Mouse (Mus musculus) midbrain, embryonic 13.5 days (tissue): Measurements from ENCODE around the gene Asic2. TPM values are rescaled to one million over a fixed set of nuclear protein-coding genes. Genes with fewer than 3 reads are reported as not detected.
A peak's percentile ranks its signal among the peaks of the same experiment; 100 is the strongest.

Source experiments
- ATAC-seq: fragments of 200-750 bp; cut with Nextera tagmentation; 2 replicates; pipeline ENCODE4 v1.8.0; 2017; ENCODE audit warnings: mild to moderate bottlenecking, moderate TSS enrichment, moderate library complexity
- H3K27ac ChIP-seq: fragments of 300-500 bp; sonication (generic); 2 replicates; pipeline ENCODE4 v1.5.1; 2015; ENCODE audit warnings: inconsistent platforms, mild to moderate bottlenecking, moderate library complexity
- H3K27me3 ChIP-seq: fragments of 300-500 bp; sonication (generic); 2 replicates; pipeline ENCODE4 v1.6.1; 2015; ENCODE audit warnings: mild to moderate bottlenecking, inconsistent platforms
- H3K36me3 ChIP-seq: fragments of 300-500 bp; sonication (generic); 2 replicates; pipeline ENCODE4 v1.6.1; 2015; ENCODE audit warnings: mild to moderate bottlenecking, inconsistent platforms
- H3K4me1 ChIP-seq: fragments of 300-500 bp; sonication (generic); replicated peaks from 2 replicates; pipeline ENCODE4 v1.6.1; 2015; ENCODE audit warnings: inconsistent platforms
- H3K4me2 ChIP-seq: fragments of 300-500 bp; sonication (generic); replicated peaks from 2 replicates; pipeline ENCODE4 v1.6.1; 2015; ENCODE audit warnings: moderate library complexity, mild to moderate bottlenecking, inconsistent platforms
- H3K4me3 ChIP-seq: fragments of 300-500 bp; sonication (generic); replicated peaks from 2 replicates; pipeline ENCODE4 v1.5.1; 2015; ENCODE audit warnings: mild to moderate bottlenecking, inconsistent platforms
- H3K9ac ChIP-seq: fragments of 300-500 bp; sonication (generic); replicated peaks from 2 replicates; pipeline ENCODE4 v1.6.1; 2015; ENCODE audit warnings: mild to moderate bottlenecking, inconsistent platforms
- H3K9me3 ChIP-seq: fragments of 300-500 bp; sonication (generic); 2 replicates; pipeline ENCODE4 v1.6.1; 2016; ENCODE audit warnings: mild to moderate bottlenecking, inconsistent platforms
- WGBS: fragments of 180-500 bp; shearing (Covaris S2); methylation state at CpG from one replicate; pipeline ENCODE4 v1.1.7; 2015; 5-methylcytosine and 5-hydroxymethylcytosine counted together
- polyA plus RNA-seq: library from polyadenylated mRNA; unstranded; fragments of >200 nt; fragmentation: Nextera tagmentation; extraction: Ambion mirVana; gene quantifications from 2 replicates; pipeline ENCODE4 v1.2.1, GENCODE M21; 2015

The Asic2 gene
- polyA plus RNA-seq, 1 experiment from 2014 or later = 5.0 TPM

GRCm38 (mm10) chr11:81492351-81492750 lies 475.9 kb downstream of the Asic2 start:
- no peaks in the 10 kb centered on the region for H3K36me3 ChIP-seq
- no peaks in the 10 kb centered on the region for H3K27me3 ChIP-seq
- no peak overlapping the region for H3K4me3 ChIP-seq
- H3K4me1 ChIP-seq = peaks cover 11% of the 10 kb centered on the region
- ATAC-seq = no peak
- 85% methylated on average over 5 of the region's 5 CpGs for WGBS
- H3K9ac ChIP-seq = no peak overlapping the region
- no peak overlapping the region for H3K27ac ChIP-seq
- no peaks in the 10 kb centered on the region for H3K9me3 ChIP-seq
- H3K4me2 ChIP-seq = no peak overlapping the region

GRCm38 (mm10) chr11:81489144-81489735 lies 479.0 kb downstream of the Asic2 start:
- ATAC-seq = no peak
- 75% methylated on average over 1 of the region's 1 CpGs for WGBS

DNA sequence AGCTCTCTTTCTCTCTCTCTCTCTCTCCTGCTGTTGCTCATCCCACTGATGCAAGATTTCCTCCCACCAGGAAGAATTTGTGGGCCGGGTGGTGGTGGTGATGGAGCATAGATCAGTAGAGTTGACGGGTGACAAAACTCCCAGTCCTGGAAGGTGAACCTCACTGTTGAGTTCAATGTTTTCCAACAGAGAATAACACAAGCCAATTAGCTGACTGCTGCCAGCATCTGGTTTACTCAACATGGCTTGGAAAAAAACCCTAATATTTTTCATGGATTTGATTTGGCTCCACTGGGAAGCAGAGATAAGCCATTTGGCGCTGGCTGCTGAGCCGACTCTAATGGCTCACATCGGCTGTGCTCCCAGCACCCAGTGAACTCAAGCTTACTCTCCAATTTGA lies 479.6 kb downstream of the Asic2 start:
- WGBS = 92% methylated on average over 5 of the region's 5 CpGs
- H3K4me1 ChIP-seq = no peaks in the 10 kb centered on the region
- no peak overlapping the region for H3K4me2 ChIP-seq
- no peaks in the 10 kb centered on the region for H3K9me3 ChIP-seq
- no peaks in the 10 kb centered on the region for H3K27me3 ChIP-seq
- H3K27ac ChIP-seq = no peak overlapping the region
- no peak for ATAC-seq
- H3K36me3 ChIP-seq = no peaks in the 10 kb centered on the region
- H3K9ac ChIP-seq = no peak overlapping the region
- H3K4me3 ChIP-seq = no peak overlapping the region

More at GRCm38 (mm10) chr11:81489144-81489735, 479.0 kb downstream of the Asic2 start:
- Histone ChIP-seq H3K4me3 (no peak overlapping the region), H3K4me2 (no peak overlapping the region), H3K27ac (no peak overlapping the region), H3K9me3 (no peaks in the 10 kb centered on the region), H3K36me3 (no peaks in the 10 kb centered on the region), H3K27me3 (no peaks in the 10 kb centered on the region), H3K9ac (no peak overlapping the region), H3K4me1 (no peaks in the 10 kb centered on the region)

DNA sequence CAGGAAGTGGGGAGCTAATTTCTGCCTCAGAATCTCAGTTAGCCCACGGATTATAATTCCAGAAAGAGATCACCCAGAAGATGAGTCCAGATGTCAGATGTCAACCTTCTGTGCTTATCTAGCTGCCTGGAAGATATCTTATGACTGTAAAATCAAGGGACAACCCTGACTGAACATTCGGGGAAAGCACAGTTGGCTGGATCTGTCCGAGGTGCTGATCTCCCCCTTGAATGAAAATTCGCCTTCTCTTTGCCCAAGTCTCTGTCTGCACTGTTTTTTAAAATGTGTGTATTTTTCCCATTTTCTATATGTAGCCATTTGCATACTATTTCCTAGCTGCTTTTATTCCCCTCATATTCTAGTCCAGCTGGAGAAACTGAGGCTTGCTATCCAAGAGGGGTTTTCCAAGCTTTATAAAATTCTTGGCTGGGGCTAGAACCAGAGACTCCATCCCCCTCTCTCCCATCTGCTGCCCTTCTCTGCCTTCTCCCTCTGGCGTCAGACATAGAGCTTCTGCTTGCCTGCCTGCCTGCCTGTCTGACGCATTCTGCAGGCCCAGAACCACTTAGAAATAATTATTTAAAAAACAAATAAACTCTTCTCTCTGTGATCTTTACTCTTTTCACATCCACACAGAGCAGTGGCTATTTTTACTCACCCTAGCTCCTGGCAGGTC lies 481.9 kb downstream of the Asic2 start:
- Histone ChIP-seq H3K4me2 (no peak overlapping the region), H3K36me3 (no peaks in the 10 kb centered on the region), H3K9me3 (no peaks in the 10 kb centered on the region), H3K27ac (no peak overlapping the region), H3K27me3 (no peaks in the 10 kb centered on the region), H3K9ac (no peak overlapping the region), H3K4me3 (no peak overlapping the region), H3K4me1 (no peaks in the 10 kb centered on the region)
- ATAC-seq = no peak
- WGBS = 19% methylated on average over 6 of the region's 6 CpGs

DNA sequence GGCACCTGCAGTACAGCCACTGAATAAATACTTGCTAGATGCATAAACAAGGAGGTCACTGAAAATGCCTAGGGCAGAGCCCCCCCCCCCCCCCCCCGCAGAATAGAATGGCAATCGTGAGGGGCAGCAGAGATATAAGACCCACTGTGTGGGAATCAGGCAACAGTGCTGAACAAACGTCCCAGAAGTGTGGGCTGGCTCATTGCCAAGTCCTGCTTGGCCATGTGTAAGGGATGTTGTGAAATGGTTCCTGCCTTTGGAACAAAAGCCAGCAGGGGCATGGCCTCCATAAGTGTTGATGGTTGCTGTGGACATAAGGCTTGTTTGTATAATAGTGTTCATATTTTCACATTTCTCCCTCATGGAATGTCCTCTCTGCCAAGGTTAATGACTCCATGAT lies 487.1 kb downstream of the Asic2 start:
- Histone ChIP-seq H3K9ac (no peak overlapping the region), H3K27me3 (no peaks in the 10 kb centered on the region), H3K4me3 (no peak overlapping the region), H3K4me2 (no peak overlapping the region), H3K36me3 (no peaks in the 10 kb centered on the region), H3K27ac (no peak overlapping the region), H3K9me3 (no peaks in the 10 kb centered on the region), H3K4me1 (no peaks in the 10 kb centered on the region)
- 40% methylated on average over 3 of the region's 3 CpGs for WGBS
- no peak for ATAC-seq

DNA sequence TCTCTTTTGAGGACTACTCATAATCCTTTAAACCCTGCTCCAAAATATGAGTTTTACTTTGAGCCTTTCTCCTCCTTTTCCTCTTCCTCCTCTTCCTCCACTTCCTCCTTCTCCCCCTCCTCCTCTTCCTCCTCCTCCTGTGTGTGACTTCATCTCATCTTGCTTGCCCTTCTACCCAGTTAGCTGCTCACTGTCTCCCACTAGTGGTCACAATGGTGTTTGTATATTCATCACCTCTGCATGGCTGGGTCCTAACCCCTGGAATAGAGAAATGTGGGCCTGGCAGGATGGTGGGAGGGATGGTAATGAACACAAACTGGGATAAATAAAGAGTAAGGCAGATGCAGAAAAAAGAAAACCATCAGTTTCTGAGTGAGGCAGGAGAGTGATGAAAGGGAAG lies 492.0 kb downstream of the Asic2 start:
- Histone ChIP-seq H3K36me3 (no peaks in the 10 kb centered on the region), H3K4me3 (no peak overlapping the region), H3K4me1 (no peaks in the 10 kb centered on the region), H3K4me2 (no peak overlapping the region), H3K9me3 (no peaks in the 10 kb centered on the region), H3K9ac (no peak overlapping the region), H3K27me3 (no peaks in the 10 kb centered on the region), H3K27ac (no peak overlapping the region)
- ATAC-seq = no peak

DNA sequence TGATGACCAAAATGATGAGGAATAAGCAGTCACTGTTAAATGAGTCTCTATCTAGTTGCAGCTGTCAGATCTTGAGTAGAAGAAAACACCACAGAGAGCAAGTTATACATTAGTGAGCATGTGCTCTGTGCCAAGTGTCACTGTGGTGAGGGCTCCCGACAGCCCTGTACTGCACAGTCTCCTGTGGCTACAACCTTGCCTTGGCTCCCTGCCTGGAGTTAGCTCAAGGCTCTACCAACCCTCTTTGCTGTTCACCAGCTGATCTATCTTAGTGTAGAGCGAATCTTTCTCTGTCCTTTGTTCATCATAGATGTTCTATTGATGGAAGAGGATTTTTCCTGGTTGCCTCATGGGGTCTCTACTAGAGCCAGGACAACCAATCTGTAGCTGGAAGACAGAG lies 494.1 kb downstream of the Asic2 start:
- Histone ChIP-seq H3K36me3 (no peaks in the 10 kb centered on the region), H3K4me1 (no peaks in the 10 kb centered on the region), H3K9me3 (no peaks in the 10 kb centered on the region), H3K27me3 (no peaks in the 10 kb centered on the region), H3K27ac (no peak overlapping the region), H3K4me3 (no peak overlapping the region), H3K4me2 (no peak overlapping the region), H3K9ac (no peak overlapping the region)
- WGBS = 85% methylated on average over 2 of the region's 2 CpGs
- ATAC-seq = no peak

GRCm38 (mm10) chr11:81462199-81462598 lies 506.1 kb downstream of the Asic2 start:
- Histone ChIP-seq H3K4me3 (no peak overlapping the region), H3K27me3 (no peaks in the 10 kb centered on the region), H3K4me1 (peaks cover 6% of the 10 kb centered on the region; the same call in 1 of the 2 replicates), H3K9me3 (no peaks in the 10 kb centered on the region; the same call in 1 of the 2 replicates), H3K4me2 (no peak overlapping the region), H3K27ac (no peak overlapping the region), H3K9ac (no peak overlapping the region), H3K36me3 (no peaks in the 10 kb centered on the region)
- 0 out of 2 replicates have a peak, but pooled peaks have one; percentile 30 for ATAC-seq
- WGBS = 2% methylated on average over 5 of the region's 5 CpGs

DNA sequence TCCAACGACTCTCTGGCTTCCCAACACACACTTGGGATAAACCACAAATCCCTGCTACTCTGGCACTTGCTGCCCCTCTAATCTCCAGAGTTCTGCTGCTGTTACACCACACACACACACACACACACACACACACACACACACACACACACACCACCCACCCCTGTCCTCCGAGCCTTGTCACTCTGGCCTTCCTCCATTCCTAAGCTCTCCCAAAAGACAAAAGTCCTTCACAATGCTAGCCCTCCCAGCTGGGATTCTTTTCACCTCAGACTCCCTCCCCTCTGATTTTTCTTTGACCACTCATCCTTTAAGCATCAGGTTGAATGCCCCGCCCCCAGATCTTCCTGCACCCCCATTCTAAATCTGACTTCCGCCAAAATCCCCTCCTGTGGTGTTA lies 506.5 kb downstream of the Asic2 start:
- Histone ChIP-seq H3K9ac (no peak overlapping the region), H3K4me3 (no peak overlapping the region), H3K9me3 (no peaks in the 10 kb centered on the region; the same call in 1 of the 2 replicates), H3K27me3 (no peaks in the 10 kb centered on the region), H3K27ac (no peak overlapping the region), H3K4me2 (no peak overlapping the region), H3K36me3 (no peaks in the 10 kb centered on the region), H3K4me1 (peaks cover 8% of the 10 kb centered on the region; the same call in 1 of the 2 replicates)
- WGBS = 4% methylated on average over 4 of the region's 4 CpGs
- ATAC-seq = no peak

GRCm38 (mm10) chr11:81454921-81455320 lies 513.3 kb downstream of the Asic2 start:
- H3K9me3 ChIP-seq = no peaks in the 10 kb centered on the region
- H3K9ac ChIP-seq = no peak overlapping the region
- H3K27me3 ChIP-seq = no peaks in the 10 kb centered on the region
- no peak overlapping the region for H3K4me2 ChIP-seq
- no peak overlapping the region for H3K4me3 ChIP-seq
- H3K27ac ChIP-seq = no peak overlapping the region; the same call in 1 of the 2 replicates
- H3K36me3 ChIP-seq = no peaks in the 10 kb centered on the region
- WGBS = 90% methylated on average over 4 of the region's 4 CpGs
- H3K4me1 ChIP-seq = peaks cover 23% of the 10 kb centered on the region
- no peak for ATAC-seq

GRCm38 (mm10) chr11:81454111-81454510 lies 514.1 kb downstream of the Asic2 start:
- Histone ChIP-seq H3K4me3 (no peak overlapping the region), H3K27ac (peak overlapping the region; percentile 71), H3K9me3 (no peaks in the 10 kb centered on the region), H3K4me1 (peaks cover 23% of the 10 kb centered on the region), H3K9ac (no peak overlapping the region), H3K36me3 (no peaks in the 10 kb centered on the region), H3K4me2 (0 out of 2 replicates have a peak overlapping the region, but pooled peaks have one; percentile 4), H3K27me3 (no peaks in the 10 kb centered on the region)
- peak; percentile 71 for ATAC-seq
- 5% methylated on average over 1 of the region's 1 CpGs for WGBS

GRCm38 (mm10) chr11:81449271-81449705 lies 519.0 kb downstream of the Asic2 start:
- 49% methylated on average over 3 of the region's 3 CpGs for WGBS

More at GRCm38 (mm10) chr11:81449271-81449705, 519.0 kb downstream of the Asic2 start:
- Histone ChIP-seq H3K36me3 (no peaks in the 10 kb centered on the region), H3K4me2 (no peak overlapping the region), H3K27ac (no peak overlapping the region), H3K4me3 (no peak overlapping the region), H3K9ac (no peak overlapping the region), H3K27me3 (no peaks in the 10 kb centered on the region), H3K9me3 (no peaks in the 10 kb centered on the region), H3K4me1 (peaks cover 15% of the 10 kb centered on the region)
- no peak for ATAC-seq
